Mouse (Mus musculus) thymus, postnatal 4 days (tissue): ENCODE data around the gene Rplp2.

ENCODE experiments used
- DNase-seq: peaks from one replicate; pipeline ENCODE4 v3.0.0; 2021

Rplp2 gene

DNA sequence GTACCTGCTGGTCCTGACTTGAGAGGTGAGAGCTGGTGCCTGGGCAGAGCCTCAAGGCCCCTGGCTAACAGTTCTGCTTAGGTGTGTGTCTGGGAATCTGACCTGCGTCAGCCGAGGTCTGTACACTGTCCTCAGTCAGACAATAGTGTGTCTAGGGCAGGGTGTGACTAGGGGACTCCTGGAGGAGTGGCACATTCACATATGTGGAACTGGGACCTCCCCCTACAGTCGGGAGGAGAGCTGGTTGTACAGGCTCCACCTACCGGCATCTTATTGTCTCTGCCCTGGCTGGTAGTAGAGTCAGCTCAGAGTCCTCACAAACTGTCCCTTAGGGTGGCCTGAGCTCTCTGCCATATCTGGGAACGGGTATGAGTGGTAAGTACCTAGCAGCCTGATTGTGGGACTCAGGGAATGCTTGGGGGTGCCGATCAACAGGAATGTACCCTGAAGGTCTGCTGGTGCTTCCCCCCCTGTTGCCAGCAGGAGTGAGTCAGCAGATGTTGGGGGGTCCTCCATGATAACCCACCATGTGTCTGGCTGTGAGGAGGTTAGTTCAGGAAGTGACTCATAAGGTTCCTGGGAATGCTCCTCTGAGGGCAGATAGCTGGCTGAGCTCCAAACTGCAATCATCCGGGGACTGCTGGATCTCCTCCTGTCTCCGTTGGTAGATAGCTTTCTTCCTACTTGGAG lies 21.5 kb downstream of the Rplp2 start:
- DNase-seq, result peak; percentile 66

DNA sequence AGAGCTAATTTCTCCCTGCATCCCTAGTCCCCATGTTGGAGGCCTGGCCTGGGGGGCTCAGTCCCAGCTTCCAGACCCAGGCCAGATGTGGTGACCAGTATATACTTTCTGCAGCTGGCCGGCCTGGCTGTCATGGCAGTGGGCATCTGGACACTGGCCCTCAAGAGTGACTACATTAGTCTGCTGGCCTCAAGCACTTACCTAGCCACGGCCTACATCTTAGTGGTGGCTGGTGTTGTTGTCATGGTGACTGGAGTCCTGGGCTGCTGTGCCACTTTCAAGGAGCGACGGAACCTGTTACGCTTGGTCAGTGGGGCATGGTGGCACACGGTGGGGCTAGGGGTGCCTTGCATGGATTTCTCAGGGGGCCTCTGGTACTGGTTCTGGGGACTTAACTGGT lies 22.2 kb downstream of the Rplp2 start:
- no peak for DNase-seq

DNA sequence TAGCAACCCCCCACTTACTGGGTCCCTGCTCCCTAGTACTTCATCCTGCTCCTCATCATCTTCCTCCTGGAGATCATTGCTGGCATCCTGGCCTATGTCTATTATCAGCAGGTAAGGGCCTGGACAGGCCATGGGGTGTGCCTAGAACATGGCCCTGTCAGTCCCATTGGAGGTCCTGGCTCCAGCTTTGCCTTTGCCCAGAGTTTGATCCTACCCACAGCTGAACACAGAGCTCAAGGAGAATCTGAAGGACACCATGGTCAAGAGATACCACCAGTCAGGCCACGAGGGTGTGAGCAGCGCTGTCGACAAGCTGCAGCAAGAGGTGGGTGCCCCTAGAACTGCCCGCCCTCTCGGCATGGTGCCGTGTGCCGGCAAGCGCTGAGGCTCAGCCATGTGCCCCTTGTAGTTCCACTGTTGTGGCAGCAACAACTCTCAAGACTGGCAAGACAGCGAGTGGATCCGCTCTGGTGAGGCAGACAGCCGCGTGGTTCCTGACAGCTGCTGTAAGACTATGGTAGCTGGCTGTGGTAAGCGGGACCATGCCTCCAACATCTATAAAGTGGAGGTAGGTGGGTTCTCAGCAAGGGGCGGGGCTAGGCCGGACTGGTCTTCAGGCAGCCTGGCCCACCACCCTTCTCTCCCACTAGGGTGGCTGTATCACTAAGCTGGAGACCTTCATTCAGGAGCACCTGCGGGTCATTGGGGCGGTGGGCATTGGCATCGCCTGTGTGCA lies 22.9 kb downstream of the Rplp2 start:
- no peak for DNase-seq

DNA sequence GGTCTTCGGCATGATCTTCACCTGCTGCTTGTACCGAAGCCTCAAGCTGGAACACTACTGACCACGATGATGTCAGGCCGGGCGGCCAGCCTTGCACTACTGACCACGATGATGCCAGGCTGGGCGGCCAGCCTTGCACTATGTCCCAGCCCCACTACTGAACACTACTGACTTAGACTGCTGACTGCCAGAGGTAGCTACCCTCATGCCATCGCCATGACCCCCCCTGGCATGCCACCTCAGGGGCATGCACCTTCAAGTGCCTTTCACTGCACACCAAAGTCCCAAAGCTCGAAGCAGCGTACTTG lies 23.4 kb downstream of the Rplp2 start:
- DNase-seq, result no peak

DNA sequence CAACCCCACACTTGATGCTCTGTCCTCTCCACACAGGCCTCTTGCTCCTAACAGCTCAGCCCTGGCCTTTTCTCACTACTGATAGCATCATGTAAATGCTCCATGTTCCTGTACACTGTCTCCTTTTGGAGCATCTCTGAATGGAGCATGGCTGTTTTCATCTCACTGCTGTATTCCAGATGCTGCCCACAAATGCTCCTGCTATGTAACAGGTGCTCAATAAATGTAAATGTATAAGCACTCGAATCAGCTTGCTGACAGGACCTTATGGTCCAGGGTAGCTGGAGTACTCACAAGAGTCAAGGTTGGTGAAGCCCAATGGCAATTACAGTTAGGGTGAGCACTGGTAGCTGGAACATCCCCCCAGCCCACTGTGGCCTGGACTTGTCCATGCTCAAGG lies 24.1 kb downstream of the Rplp2 start:
- no peak for DNase-seq

DNA sequence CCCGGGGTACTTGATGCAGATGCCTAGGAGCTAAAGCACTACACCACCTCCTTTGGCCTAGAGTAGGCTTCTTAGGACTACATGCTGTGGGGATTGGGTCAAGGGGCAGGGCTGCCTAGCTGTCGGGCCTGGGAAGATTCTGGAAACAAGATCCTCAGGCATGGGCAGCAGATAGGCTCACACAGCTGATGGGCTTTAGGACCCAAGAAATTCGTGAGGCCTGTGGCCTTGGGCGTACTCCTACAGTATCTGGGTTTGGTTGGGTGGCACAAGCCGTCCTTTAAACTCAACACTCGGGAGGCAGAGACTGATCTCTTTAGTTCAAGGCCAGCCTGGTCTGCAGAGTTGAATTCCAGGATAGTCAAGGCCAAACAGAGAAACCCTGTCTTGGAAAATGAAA lies 25.1 kb downstream of the Rplp2 start:
- no peak for DNase-seq

DNA sequence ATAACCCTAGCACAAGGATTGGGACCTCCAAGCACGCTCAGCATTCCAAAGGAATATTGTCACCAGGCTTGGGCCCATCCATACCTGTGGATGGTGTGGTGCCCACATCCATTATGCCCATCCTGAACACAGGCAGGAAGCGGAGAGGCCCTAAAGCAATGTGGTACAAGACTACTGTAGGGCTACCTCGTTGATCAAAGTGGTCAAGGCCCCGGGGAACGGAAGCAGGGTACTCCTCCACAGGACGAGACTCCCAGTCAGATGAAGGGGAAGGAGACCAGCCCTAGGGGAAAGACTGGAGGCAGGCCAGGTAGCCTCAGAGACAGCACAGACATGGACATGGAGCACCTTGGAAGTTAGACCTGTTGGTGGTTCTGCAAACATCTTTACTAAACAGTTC lies 25.6 kb downstream of the Rplp2 start:
- no peak for DNase-seq

DNA sequence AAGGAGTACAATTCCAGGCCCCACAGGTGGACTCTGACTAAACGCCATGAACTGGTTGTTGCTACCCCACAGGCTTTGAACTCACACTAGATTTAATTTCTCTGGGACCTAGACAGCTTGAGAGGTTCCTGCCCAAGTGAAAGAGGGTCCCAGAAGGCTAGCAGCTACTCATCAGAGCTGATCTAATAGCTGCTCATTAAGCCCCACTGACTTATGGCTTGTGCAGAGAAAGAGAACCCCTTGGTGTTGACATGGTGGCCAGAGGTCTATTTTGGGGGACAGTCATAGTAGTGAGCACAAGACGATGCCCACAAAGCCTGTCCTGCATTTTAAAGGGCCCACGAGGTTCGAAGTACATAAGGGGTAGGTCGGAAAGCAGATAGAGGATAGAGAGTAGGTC lies 27.0 kb downstream of the Rplp2 start:
- DNase-seq, result no peak

DNA sequence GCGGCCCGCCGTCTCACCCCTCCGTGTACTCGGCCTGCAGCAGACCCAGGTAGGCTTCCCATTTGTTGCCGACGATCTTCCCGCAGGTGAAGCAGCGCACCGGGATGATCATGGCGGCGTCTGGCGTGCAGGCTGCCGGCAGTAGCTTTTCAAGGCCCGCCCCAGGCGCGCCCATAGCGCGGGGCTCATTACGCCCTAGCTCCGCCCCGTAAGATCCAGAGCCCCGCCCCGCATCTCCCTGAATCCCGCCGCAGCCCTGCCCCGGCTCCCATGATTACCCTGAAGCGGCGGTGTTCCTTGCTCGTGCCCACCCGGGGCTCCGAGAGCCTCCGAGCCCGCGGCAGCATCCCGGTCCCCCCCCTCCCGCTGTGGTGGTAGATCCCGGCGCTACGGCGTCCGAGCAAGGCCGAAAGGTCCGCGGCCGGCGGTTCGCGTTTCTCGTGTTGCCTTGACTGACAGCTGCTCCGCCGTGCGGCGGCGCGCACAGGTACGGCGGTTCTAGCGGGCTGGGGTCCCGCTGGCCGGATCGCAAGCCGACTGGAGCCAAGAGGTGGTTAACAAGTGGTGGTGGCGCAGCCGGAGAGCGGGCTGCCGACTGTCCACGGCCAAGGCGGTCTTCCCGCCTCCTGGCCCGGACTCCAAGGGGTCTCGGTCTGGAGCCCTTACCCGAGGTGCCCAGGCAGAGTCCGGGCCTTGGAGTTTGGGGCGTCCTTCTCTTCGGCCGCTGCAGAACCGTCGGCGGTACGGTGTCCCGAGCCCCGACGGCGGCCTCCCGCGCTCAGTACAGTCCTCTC lies 28.0 kb downstream of the Rplp2 start, which contains the start of the genes Polr2l and Tspan4:
Gene Polr2l (minus strand): TSS at position 122 of the 794 bp plus-strand sequence.
Gene Tspan4 (plus strand): TSS at position 230 of the 794 bp plus-strand sequence.
- peak; percentile 91 for DNase-seq

DNA sequence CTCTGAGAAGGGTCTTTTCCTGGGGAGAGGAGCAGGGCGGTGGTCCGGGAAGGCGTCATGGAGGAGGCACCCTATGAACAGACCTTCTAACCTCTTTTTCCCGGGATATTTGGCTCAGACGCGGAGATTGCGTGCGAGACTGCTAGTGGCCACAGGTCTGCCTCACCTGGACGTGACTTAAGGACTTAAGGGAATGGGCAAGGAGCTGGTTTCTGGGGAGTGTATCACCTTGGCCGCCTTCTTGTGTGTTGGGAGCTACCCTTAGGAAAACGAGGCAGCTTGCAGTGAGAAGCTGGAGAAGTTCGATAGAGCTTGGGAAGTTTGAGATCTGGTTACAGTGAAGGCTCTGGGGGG lies 28.6 kb downstream of the Rplp2 start:
- DNase-seq, result no peak

DNA sequence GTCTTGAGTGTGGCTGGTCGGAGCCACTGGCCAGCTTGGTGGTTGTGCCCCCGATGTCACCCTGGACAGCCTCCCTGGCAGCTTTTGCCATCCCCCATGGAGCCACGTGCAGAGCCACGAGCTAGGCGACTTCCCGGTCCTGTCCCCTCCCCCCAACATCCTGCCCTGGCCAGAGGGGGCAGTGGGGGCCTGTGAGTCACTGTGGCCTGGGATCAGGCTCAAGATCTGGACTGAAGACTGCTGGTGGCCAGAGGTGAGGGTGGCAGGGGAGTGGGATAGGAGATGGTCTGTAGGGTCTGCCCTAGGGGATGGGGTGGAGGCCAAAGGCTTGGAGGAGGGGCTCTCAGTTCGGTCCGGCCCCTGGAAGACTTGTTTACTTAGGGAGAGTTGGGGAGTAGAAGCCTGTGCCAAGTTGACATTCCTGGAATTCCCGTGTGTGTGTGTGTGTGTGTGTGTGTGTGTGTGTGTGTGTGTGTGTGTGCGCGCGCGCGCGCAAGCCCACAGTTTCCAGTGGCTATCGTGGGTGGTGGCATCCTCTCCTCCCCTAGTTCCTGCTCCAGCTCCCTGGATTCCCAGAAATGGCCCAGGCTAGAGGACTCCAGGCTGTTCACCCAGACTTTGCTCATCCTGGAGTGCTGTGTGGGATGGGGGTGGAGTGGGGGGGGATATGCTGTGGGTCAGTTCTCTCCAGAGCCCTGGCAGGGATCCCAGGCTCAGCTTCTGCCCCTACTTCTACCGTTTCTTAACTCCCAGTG lies 29.2 kb downstream of the Rplp2 start:
- peak; percentile 46 for DNase-seq

DNA sequence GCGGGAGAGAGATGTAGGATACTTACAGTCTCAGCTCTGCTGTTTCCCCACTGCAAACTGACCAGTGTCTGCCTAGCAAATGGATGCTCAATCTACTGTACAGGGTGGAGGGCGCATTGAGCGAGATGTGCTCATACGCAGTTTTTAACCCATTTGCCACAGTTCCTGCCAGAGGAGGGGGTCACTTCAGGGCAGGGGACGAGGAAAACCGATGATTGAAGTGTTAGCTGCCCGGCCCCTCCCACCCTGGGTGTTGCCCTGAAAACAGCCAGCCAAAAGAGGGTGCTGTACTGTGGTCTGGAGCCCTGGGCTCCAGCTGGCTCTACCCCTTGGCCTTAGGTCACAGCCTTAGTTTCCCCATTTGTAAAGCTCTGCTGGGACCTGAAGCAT lies 29.8 kb downstream of the Rplp2 start:
- no peak for DNase-seq

DNA sequence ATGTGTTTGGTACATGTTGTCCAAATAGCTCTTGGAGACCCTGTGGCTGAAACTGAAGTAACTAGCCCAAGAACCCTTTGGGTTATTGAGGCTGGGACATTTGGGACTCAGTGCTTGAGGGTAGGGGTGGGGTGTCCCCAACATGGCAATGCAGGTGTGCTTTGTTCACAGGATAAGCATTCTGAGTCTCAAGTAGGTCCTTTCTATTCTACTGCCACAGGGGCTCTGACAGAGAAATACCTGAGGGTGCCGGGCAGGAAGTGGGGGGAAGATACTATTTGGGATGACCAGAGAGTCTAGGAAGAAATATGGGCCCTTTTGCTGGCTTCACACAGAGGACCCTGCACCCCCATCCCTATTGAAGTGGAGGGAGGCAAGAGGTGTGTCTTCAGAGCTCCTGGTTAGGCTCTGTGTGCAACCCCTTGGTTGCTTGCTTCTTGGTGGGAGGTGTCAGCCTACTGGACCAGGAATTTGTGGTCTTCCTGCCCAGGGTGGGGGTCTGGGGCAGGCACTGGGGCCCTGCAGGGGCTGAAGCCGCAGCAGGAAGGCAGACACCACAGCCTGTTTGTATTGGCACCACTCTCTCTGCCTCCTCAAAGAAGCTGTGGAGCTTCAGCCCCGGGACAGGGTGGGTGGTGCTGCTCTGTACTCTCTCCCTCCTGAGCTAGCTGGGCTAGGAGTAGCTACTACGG lies 30.6 kb downstream of the Rplp2 start:
- DNase-seq, result peak; percentile 32

DNA sequence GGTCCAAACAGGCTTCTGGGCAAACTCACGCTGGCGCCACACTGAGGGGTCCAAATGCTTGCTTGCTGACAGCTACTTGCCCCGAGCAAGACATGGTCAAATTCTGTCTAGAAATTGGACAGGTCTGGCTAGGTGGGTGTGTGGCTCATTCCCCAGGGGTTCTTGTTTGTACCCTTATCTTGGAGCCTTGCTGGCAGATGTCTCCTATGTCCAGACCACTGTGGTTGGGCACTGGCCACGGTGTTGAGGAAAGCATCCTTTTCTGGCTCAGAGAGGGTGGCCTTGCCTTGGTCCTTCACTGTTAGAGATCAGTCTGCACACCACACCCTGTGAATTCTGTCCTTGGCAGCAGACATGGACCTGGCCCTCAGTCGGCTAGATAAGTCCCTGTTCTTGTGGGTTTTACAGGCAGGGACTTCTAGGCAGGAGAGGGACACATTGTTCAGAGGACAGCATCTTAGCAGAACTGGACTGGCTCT lies 31.1 kb downstream of the Rplp2 start:
- no peak for DNase-seq

DNA sequence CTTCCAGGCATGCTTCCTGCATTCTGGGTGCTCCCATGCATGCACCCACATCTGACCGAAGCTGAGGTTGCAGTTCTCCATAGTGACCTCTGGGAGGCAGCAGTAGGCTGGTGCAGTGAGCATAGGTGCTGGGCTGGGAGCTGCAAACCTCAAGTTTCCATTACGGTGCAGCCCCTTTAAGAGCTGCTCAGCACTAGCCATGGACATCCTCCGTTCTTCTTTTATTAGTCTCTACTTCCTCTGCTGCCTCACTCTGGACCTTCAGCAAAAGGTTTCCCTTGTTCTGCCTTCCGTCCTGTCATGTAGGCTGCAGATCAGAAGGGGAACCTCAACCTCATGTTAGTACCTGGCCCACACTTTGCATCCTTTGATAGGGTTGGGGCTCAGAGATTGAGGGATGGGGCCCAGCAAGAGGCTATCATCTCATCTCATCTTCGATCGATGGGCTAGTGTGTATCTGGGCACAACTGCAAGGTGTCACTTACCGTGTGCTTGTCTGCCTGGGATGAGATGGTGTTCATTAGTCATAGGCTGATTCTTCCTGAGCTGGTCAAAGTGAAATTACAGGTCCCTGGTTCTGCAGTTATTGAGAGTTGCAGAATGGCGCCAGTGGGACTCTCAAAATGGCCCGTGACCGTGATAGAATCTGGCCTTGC lies 33.8 kb downstream of the Rplp2 start:
- peak; percentile 73 for DNase-seq

DNA sequence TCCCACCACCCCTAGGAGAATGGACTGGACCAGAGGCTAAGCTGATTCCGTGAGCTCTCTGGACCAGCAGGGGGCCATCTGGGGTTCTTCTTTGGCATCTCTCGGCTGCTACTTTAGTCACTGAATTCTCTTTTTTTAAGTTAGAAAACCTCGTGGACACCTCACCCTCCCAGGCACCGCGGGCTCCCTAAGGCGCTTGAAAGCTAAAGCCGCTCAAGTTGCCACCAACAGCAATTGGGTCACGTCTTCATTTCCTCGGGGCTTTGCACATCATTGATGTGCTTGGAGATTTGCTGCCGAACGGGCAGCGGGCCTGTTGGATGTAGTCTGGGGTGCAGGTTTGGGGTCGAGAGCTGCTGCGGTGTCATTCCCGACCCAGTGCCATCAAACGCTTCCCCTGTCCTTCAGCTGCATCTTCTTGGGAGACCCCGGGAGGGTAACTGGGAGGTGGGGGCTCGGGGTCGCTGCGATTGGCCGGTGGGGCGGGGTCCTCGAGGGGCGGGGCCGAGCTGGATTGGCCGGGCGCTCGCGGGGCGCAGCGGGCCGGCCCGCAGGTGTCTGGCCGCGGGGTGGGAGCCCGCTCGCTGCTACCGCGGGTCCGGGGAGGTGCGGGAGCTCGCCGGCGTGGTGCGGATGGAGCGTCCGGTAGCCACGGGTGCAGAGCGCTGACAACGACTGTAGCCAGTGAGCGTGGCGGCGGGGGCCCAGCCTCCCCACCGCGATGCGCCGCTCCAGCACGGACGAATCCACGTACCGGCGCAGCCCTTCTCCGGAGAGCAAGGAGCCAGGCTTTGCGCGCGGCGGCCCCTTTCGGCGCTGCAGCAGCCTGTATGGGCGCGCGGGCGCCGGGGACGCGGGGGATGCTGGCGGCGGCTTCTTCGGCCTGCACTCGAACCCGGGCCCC lies 34.6 kb downstream of the Rplp2 start:
- DNase-seq, result peak; percentile 67

DNA sequence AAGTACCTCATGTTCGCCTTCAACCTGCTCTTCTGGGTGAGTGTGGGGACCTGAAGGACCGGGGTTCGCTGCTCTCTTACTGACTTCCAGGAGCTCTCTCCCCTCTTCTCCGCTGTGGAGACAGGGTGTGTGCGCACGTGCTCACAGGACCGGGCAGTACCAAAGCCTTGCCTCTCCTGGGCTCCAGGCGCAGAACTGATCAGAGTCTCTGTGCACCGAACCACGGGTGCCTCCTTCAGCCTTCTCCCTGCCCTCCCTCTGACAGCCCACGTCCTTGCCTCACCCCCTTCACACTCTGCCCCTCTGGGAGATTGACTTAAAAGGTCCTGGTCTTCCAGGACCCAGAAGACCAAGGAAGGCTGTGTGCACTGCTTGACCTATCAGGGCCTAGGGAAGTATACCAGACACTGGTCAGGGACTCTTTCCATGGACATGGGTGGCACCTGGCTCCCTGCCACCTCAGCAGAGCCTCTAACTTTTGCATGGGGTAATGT lies 35.4 kb downstream of the Rplp2 start:
- DNase-seq, result no peak

DNA sequence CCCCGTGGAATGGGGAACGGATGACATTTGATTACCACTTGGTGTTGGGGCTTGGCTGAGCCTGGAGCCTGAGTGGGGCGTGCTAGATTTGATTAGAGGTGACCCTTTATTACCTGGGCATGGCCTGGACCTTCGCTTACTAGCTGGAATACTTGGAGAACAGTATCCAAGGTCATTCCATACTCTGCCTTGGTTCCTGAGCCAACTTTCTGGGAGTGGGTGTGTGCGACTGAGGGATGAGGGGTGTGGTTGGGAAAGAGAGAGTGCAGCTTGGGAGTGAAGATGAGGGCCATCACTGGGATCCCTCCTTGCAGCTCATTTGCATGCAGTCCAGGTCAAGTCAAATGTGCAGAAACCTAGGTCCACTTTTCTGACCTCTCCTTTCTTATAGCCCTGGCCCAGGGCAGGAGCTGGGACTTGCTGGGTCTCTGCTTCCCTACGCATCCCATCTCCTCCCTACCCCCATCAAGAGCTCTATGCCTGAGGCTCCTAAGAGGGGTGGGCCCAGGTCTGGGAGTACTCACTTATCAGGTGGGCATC lies 36.0 kb downstream of the Rplp2 start:
- no peak for DNase-seq

DNA sequence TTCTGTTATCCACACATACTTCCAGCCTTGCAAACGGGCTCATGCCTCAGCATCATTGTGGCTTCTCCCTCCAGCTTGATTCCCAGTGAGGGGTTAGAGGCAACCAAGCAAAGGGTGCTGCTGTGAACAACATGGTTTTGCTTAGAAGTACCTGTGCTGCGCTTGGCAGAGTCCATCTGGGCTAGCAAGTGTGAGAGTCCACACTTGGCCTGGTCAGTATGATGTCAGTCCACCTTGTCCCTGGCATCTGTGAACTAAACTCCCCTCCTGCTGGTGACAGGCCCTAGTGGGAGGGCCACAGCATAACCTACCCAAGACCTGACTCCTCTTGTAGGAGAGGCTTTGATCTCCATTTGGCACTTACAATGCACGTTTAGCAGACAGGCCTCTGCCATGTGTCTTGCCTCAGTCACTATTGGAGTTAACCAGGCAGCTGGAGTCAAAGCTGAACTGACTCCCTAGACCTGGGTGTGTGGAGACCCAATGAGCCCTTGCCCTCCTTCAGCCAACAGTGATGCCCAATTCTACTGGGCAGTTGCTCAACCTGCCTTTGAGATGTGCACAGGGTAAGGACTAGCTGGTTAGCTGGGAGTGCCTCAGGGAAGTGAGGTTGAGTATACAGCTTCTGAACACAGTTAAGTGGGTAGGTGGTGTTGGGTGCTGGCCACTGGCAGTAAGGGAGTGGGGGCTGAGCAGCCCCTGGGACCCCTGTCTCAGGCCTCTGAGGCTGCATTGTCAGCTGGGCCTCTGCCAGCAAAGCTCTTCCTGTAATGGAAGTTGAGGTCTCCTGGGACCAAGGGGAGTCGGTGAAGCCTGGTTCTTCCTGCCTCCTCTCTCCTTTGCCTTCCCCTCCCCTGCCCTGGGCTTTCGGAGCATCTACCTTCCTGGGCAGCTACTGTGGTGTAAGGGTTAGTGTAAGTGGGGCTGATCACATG lies 37.3 kb downstream of the Rplp2 start:
- no peak for DNase-seq
